Mouse (Mus musculus) urinary bladder, adult 18-20 months (tissue): ENCODE results near the gene Gm49369.
"Not testable (repeated sequence)": the region's sequence is repeated elsewhere in the genome, so short reads cannot be mapped to it uniquely, and the experiment has no call there.

ENCODE experiments used
- DNase-seq, 2 experiments: peaks; one replicate each; pipeline ENCODE4 v3.0.0; 2022; ENCODE audit warnings: low spot score in 2 of 2, mixed read lengths in 2 of 2

The Gm49369 gene

DNA sequence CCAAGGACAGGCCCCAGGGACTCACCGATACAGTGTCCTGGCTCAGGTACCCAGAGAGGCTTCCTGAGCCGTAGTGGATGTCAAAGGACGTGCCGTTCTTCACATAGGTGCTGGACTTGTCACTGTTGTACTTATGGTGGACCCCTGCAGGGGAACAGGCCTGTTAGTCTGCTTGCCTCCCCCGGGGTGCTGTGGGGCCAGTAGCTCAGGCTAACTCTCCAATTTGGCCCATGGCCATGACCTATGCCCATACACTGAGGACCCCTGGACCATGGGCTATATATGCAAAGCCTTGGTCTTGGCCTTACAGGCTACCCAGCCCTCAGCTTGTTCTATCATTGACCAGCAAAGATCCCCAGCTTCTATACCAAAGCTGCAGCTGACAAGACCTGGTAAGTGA lies at the start of gene Gm49369:
Gm49369 (minus strand) TSS at position 101 of the 400 bp plus-strand sequence.
- DNase-seq = no peak

GRCm38 (mm10) chr7:142431106-142431505 lies 48.6 kb upstream of the Gm49369 start:
- DNase-seq = no peak

DNA sequence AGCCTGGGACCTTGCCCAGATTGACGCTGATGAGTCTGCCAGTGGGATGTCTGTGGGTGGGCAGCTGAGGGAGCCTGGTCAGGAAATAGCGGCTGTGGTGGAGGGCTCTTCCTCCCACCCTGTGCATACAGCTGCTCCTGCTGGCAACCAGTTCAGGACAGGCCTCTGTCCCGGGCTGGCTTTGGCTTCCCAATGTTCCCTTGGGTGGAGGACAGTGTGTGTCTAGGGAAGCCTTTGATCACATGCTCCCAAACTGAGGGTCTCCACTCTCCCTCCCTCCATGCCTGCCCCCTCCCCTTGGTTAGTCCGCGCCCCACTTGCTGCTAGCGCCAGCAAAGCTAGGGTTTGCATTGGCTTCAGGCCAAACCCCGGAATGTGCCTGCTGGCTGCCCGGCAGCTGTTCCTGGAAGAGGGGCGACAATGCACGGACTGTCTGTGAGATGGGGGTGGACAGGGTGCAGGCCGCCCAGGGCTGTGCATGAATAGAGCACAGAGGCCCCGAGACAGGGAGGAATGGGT lies 47.8 kb upstream of the Gm49369 start:
- DNase-seq = no peak

DNA sequence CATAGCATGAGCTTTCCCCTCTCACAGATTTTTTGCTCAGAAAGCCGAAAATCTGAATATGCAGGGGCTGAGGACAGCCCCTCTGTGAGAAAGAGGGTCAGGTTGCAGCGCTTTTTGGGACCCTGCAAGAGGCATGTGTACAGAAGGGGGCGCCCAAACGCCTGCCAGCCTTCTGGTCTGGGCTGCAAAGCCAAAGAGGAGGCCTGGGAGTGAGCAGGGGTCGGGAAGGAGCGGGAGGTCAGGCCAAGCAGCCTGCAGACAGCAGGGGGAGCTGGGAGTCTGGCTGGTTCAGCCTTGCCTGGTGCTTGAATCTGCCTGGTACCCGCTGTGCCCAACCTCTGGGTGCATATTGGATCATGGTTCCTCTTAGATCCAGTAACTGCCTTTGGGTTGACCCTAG lies 45.7 kb upstream of the Gm49369 start:
- no peak for DNase-seq

- DNase-seq = no peak
Observed at GRCm38 (mm10) chr7:142425641-142426213, 43.3 kb upstream of the Gm49369 start.

DNA sequence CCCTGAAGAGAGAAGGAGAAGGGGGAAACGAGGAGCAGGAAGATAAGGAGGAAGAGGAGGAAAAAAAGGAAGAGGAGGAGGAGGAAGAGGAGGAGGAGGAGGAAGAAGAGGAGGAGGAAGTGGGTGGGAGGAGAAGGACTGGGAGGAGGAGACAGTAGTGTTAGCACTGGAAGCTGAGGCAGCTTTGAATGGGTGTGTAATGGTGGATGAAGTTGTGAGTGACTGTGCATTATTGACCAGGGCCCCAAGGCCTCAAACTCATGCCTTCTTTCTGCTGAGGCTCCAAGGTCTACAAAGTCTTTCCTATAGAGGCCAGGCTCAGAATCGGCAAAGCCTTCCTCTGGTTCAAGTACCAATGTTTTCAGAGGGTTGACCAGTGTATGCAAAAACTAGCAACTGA lies 39.4 kb upstream of the Gm49369 start:
- no peak for DNase-seq

GRCm38 (mm10) chr7:142419887-142420286 lies 37.4 kb upstream of the Gm49369 start:
- no peak for DNase-seq

GRCm38 (mm10) chr7:142418679-142419078 lies 36.2 kb upstream of the Gm49369 start:
- DNase-seq = no peak

- DNase-seq = no peak
Observed at GRCm38 (mm10) chr7:142418027-142418426, 35.6 kb upstream of the Gm49369 start.

- DNase-seq = no peak
Observed at GRCm38 (mm10) chr7:142416225-142416624, 33.8 kb upstream of the Gm49369 start.

GRCm38 (mm10) chr7:142415314-142415713 lies 32.8 kb upstream of the Gm49369 start:
- DNase-seq = no peak

DNA sequence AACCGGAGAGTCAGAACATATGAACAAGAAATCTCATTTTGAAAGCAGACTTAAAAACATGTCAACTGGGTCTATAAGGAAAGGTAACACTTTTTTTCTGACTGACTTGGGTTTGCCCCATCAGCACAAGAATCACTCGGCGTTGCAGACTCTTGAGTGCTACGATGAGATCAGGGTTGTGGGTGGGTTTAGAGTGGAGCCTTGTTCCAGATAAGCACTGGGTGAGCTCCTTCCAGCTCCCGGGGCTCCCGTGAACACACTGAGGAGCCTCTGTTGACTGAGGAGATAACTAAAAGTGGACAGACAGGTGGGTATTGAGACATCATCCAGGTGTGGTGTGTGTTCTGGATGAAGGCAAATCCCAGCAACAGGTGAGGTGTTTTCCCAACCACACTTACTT lies 30.8 kb upstream of the Gm49369 start:
- DNase-seq = no peak

DNA sequence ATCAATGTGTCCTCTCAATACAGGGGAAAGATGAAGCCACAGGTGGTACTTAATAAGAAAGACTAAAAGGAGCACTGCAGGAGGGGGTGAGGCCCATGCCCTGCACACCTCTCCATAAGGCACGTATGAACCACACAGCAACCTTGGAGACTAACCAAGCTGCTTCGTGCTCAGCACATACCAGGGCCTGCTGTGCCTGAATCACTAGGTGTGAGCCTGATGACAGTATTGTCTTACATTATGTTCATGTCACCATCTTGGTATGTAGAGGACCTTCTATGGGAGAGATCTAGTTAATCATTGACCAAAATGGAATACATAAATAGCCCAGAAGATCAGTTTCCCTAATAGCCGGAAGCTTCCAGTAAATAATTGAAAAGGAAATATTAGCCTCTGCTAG lies 27.1 kb upstream of the Gm49369 start:
- no peak for DNase-seq

- no peak for DNase-seq
Observed at GRCm38 (mm10) chr7:142408686-142409085, 26.2 kb upstream of the Gm49369 start.

DNA sequence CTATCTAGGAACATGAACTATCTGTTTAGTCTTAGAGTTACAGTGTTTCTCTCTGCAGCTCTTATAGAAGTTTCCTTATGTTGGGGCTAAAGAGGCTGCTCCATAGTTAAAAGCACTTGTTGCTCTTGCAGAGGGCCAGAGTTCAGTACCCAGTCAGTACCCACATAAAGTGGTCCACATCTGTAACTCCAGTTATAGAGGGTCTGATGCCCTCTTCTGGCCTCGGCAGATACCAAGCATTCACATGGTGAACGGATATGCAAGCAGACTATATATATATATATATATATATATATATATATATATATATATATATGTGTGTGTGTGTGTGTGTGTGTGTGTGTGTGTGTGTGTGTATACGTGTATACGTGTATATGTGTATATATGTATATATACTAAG lies 25.5 kb upstream of the Gm49369 start:
- no peak for DNase-seq

DNA sequence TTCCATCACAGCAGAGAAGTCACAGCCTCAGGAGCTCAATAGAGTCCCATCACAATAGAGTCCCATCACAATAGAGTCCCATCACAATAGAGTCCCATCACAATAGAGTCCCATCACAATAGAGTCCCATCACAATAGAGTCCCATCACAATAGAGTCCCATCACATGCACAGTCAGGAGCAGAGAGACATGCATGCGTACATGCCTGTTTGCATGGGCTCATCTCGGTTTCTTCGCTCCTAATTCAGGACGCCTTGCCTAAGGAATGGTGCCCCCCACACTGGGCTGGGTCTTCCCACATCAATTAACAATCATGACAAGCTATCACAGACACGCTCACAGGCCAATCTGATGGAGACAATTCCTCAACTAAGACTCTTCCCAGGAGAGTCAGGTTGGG lies 22.7 kb upstream of the Gm49369 start:
- DNase-seq = not testable (repeated sequence)

DNA sequence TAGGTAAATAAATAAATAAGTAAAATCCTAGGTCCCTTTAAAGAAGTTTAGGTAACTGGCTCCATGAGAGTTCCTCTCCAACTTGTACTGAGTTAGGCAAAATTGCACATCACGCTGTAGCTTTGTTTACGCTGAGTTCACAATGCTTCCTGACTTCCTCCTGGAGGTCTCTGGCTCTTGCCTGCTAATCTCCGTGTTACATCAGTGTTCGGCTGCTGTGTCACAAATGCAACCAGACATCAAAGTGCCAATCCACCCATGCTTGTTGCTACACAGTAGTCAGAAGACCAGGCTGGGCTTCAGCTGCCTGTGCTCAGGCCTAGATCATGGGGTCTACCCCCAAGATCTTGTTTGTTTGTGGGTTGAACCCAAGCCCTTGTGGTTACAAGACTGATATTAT lies 21.1 kb upstream of the Gm49369 start:
- DNase-seq = no peak

- no peak for DNase-seq
Observed at GRCm38 (mm10) chr7:142400750-142401142, 18.3 kb upstream of the Gm49369 start.

DNA sequence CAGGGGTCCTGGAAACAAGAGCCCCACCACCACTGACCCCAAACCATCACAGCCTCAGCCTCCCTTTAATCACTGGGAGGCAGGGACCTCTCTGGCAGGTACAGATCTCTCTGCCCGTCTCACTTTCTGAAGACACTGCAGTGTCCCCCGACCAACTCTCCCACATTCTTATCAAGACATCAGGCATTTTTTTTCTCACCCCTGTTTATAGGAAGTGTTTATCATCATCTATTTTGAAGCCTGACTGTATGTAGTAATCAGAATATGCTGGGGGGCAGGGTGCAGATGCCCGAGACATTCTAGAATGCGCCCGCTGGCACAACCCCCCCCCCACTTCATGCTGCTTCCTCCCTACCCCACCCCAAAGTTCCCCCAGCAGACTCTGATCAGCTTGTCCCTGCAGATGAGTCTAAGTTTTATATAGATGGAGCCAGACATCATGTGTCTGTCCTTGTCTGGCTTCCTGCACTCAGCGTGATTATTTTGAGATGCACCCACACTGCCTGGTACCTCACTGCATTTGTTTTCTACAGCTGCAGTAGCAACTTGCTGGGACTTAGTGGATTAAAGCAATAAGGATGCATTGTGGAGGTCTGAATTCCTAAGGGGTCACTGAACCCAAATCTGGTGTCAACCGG lies 17.8 kb upstream of the Gm49369 start:
- DNase-seq = no peak

GRCm38 (mm10) chr7:142399250-142399649 lies 16.8 kb upstream of the Gm49369 start:
- DNase-seq = no peak

DNA sequence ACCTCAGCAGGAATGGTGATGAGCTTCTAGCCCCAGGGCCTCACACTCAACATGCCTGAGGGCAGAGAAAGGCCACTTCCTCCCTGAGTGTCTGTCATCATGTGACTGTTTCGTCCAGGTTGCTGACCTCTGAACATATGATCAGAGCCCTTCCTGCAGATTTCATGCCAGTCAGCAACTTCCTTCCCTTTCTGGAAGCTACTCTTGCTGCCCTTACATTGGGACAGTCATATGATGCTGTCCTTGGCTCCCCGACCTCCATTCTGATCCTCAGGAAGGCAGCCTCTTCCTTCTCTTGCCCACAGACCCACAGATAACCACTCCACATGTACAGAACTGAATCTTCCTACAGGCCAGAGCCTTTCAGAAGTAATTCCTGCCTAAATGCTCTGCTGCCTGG lies 15.6 kb upstream of the Gm49369 start:
- no peak for DNase-seq

- DNase-seq = no peak
Observed at GRCm38 (mm10) chr7:142396611-142397010, 14.1 kb upstream of the Gm49369 start.

DNA sequence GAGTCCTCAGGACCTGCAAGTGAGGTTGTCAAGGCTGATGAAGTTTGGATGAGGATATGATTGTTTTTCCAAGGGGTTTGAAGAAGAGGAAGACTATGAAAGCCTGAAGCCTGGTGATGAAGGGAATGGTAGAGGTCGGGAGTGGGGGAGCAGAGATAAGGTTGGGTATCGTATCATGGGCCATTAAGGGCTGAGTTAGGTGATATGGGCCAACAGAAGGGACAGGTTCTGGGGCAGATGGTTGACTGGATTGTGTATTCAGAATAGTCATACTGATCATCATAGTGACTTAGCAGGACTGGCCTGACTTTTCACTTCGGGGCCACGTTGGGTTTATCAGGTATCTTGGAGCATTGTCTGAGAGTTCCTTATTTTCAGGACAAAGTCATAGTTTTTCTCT lies 13.0 kb upstream of the Gm49369 start:
- no peak for DNase-seq
